Comparison of ENCODE assay signal across 9 mouse cellular contexts in genomic region chr2:131056191-131056590, GRCm38 (mm10). TPM values are rescaled to one million over a fixed set of nuclear protein-coding genes. Genes with fewer than 3 reads are reported as not detected.
DNase-seq lines count a peak whose midpoint lies in the region; ATAC-seq and TF ChIP-seq lines count a peak whose summit lies in the region.
"Had no signal": no experiment of that assay in that cellular context is flagged by ENCODE, and none has a peak within 500 bp of the region (broad histone marks: within the 10 kb centered on the region; RNA-seq: fewer than 3 reads in every experiment).

No protein-coding gene starts in this region.

- 2% methylated on average over 10 of the region's 10 CpGs for WGBS in forebrain, embryonic 11.5 days
- 4% methylated on average over 10 of the region's 10 CpGs for WGBS in forebrain, embryonic 15.5 days
- whole genome bisulfite sequencing in forebrain, embryonic 14.5 days: 2% methylated on average over 10 of the region's 10 CpGs
- WGBS in midbrain, postnatal 0 days: 3% methylated on average over 10 of the region's 10 CpGs

- H3K4me3 ChIP-seq in forebrain, embryonic 11.5 days (ENCODE audit: low read depth, low read length): no peak overlapping the region
- H3K4me3 ChIP-seq in forebrain, embryonic 15.5 days: no peak overlapping the region
- no peak overlapping the region for H3K4me3 ChIP-seq in MEL (ENCODE audit: control insufficient read depth in 1 of 2, insufficient read depth in 1 of 2, low read depth in 2 of 2, low read length in 2 of 2)
- H3K4me3 ChIP-seq in forebrain, embryonic 14.5 days (ENCODE audit: low read depth, low read length): no peak overlapping the region
- H3K4me3 ChIP-seq in midbrain, postnatal 0 days (ENCODE audit: low read depth, low read length): no peak overlapping the region

- H3K27me3 ChIP-seq in forebrain, embryonic 11.5 days (ENCODE audit: control insufficient read depth, insufficient read depth, low read length): peaks cover 41% of the 10 kb centered on the region
- H3K27me3 ChIP-seq in forebrain, embryonic 15.5 days: peaks cover 44% of the 10 kb centered on the region
- H3K27me3 ChIP-seq in MEL (ENCODE audit: control insufficient read depth in 1 of 2, insufficient read depth in 2 of 2, low read length in 2 of 2): no peaks in the 10 kb centered on the region
- peaks cover 40% of the 10 kb centered on the region for H3K27me3 ChIP-seq in forebrain, embryonic 14.5 days (replicated peaks; ENCODE audit: control insufficient read depth, insufficient read depth, low read length)
- peaks cover 41% of the 10 kb centered on the region for H3K27me3 ChIP-seq in midbrain, postnatal 0 days (ENCODE audit: insufficient read depth, low read length)

- H3K36me3 ChIP-seq in forebrain, embryonic 11.5 days (ENCODE audit: control insufficient read depth, insufficient read depth, low read length): no peaks in the 10 kb centered on the region
- no peaks in the 10 kb centered on the region for H3K36me3 ChIP-seq in forebrain, embryonic 15.5 days
- no peaks in the 10 kb centered on the region for H3K36me3 ChIP-seq in MEL (ENCODE audit: control insufficient read depth in 1 of 2, insufficient read depth in 2 of 2, low read length in 2 of 2)
- H3K36me3 ChIP-seq in forebrain, embryonic 14.5 days (ENCODE audit: control insufficient read depth, insufficient read depth, low read length): no peaks in the 10 kb centered on the region
- H3K36me3 ChIP-seq in midbrain, postnatal 0 days (ENCODE audit: insufficient read depth, low read length): no peaks in the 10 kb centered on the region

- H3K4me2 ChIP-seq in forebrain, embryonic 11.5 days (ENCODE audit: low read depth, low read length, severe bottlenecking): peak overlapping the region; percentile 18; the same call in 1 of the 2 replicates
- H3K4me2 ChIP-seq in forebrain, embryonic 15.5 days (replicated peaks): no peak overlapping the region
- H3K4me2 ChIP-seq in forebrain, embryonic 14.5 days (ENCODE audit: low read length): no peak overlapping the region
- H3K4me2 ChIP-seq in midbrain, postnatal 0 days (ENCODE audit: low read depth, low read length, poor library complexity, severe bottlenecking): peak overlapping the region; percentile 29; the same call in 1 of the 2 replicates

- H3K27ac ChIP-seq in forebrain, embryonic 11.5 days (ENCODE audit: low read depth, low read length): no peak overlapping the region
- H3K27ac ChIP-seq in forebrain, embryonic 15.5 days (replicated peaks): no peak overlapping the region
- H3K27ac ChIP-seq in MEL (ENCODE audit: control insufficient read depth, low read depth, low read length): no peak overlapping the region
- H3K27ac ChIP-seq in forebrain, embryonic 14.5 days (ENCODE audit: low read depth, low read length): no peak overlapping the region
- no peak overlapping the region for H3K27ac ChIP-seq in midbrain, postnatal 0 days (ENCODE audit: low read depth, low read length)
- H3K27ac ChIP-seq: macrophage had no signal

- H3K79me2 ChIP-seq in MEL (ENCODE audit: control insufficient read depth, insufficient read depth, low read length, poor library complexity): no peaks in the 10 kb centered on the region

- DNase-seq in forebrain, embryonic 11.5 days (ENCODE audit: low spot score): peak; percentile 69
- peak; percentile 25 for DNase-seq in MEL (ENCODE audit: low read depth, low spot score)
- peak; percentile 46 for DNase-seq in forebrain, embryonic 14.5 days (ENCODE audit: low spot score)
- DNase-seq in kidney, postnatal 4 days: peak; percentile 48 to 63
- peak; percentile 65 for DNase-seq in midbrain, postnatal 0 days (ENCODE audit: low spot score)
- no peak for DNase-seq in cerebellum, adult 9-10 months
- DNase-seq in cerebellum, adult 18-20 months: no peak

- H3K9me3 ChIP-seq in forebrain, embryonic 11.5 days (ENCODE audit: control insufficient read depth, low read length): no peaks in the 10 kb centered on the region
- no peaks in the 10 kb centered on the region for H3K9me3 ChIP-seq in forebrain, embryonic 15.5 days
- no peaks in the 10 kb centered on the region for H3K9me3 ChIP-seq in MEL (replicated peaks; ENCODE audit: insufficient read depth, low read length)
- no peaks in the 10 kb centered on the region for H3K9me3 ChIP-seq in forebrain, embryonic 14.5 days (replicated peaks; ENCODE audit: control insufficient read depth, low read length)
- H3K9me3 ChIP-seq in midbrain, postnatal 0 days (ENCODE audit: low read length): no peaks in the 10 kb centered on the region

- peaks cover 12% of the 10 kb centered on the region; the same call in 1 of the 2 replicates for H3K4me1 ChIP-seq in forebrain, embryonic 11.5 days (replicated peaks; ENCODE audit: control insufficient read depth, insufficient read depth, low read length)
- H3K4me1 ChIP-seq in forebrain, embryonic 15.5 days: peaks cover 15% of the 10 kb centered on the region
- peaks cover 0 to 4% of the 10 kb centered on the region in 2 experiments; a peak in 1 of 4 replicates for H3K4me1 ChIP-seq in MEL (ENCODE audit: control insufficient read depth in 1 of 2, insufficient read depth in 2 of 2, low read length in 2 of 2)
- H3K4me1 ChIP-seq in forebrain, embryonic 14.5 days (ENCODE audit: control insufficient read depth, insufficient read depth, low read length): peaks cover 3% of the 10 kb centered on the region; the same call in 1 of the 2 replicates
- peaks cover 10% of the 10 kb centered on the region; the same call in 1 of the 2 replicates for H3K4me1 ChIP-seq in midbrain, postnatal 0 days (ENCODE audit: insufficient read depth, low read length)

- no peak for TF ChIP-seq POLR2A in MEL (IDR thresholded peaks at IDR 0.05; ENCODE audit: control insufficient read depth in 1 of 2, insufficient read depth in 1 of 2, low read depth in 1 of 2, low read length in 2 of 2, poor library complexity in 1 of 2)

- ATAC-seq in forebrain, embryonic 11.5 days (replicated peaks; ENCODE audit: low FRiP score): peak; percentile 28
- ATAC-seq in forebrain, embryonic 15.5 days (replicated peaks): no peak
- ATAC-seq in forebrain, embryonic 14.5 days: peak; percentile 58; the same call in 1 of the 2 replicates
- ATAC-seq in midbrain, postnatal 0 days (ENCODE audit: low FRiP score): peak; percentile 42; the same call in 1 of the 2 replicates

- peak; percentile 21 for TF ChIP-seq RAD21 in MEL (IDR thresholded peaks at IDR 0.05; ENCODE audit: low read depth, low read length)

- TF ChIP-seq EP300 in MEL (IDR thresholded peaks at IDR 0.05; ENCODE audit: low read depth in 1 of 2, low read length in 2 of 2): no peak

- H3K9ac ChIP-seq in forebrain, embryonic 11.5 days (ENCODE audit: low read length): no peak overlapping the region
- no peak overlapping the region for H3K9ac ChIP-seq in forebrain, embryonic 15.5 days (replicated peaks)
- no peak overlapping the region for H3K9ac ChIP-seq in MEL (ENCODE audit: control insufficient read depth, low read depth, low read length, poor library complexity, severe bottlenecking)
- no peak overlapping the region for H3K9ac ChIP-seq in forebrain, embryonic 14.5 days (ENCODE audit: low read length)
- no peak overlapping the region for H3K9ac ChIP-seq in midbrain, postnatal 0 days (replicated peaks; ENCODE audit: low read length, poor library complexity, severe bottlenecking)

- peak in 1 of 3 experiments; percentile 24; a peak in 2 of 6 replicates for TF ChIP-seq CTCF in MEL (IDR thresholded peaks at IDR 0.05 in 2 of 3, conservative IDR thresholded peaks at IDR 0.05 in 1 of 3; ENCODE audit: control insufficient read depth in 1 of 3, insufficient read depth in 1 of 3, low read depth in 2 of 3, low read length in 3 of 3, poor library complexity in 1 of 3, severe bottlenecking in 1 of 3)
- TF ChIP-seq CTCF in midbrain, postnatal 0 days (IDR thresholded peaks at IDR 0.05): peak; percentile 78

TF ChIP-seq in MEL, 35 proteins besides CTCF, POLR2A, EP300 and RAD21:
- TF ChIP-seq SMC3 (IDR thresholded peaks at IDR 0.05; ENCODE audit: low read depth, low read length) (peak; percentile 27), TAL1 (IDR thresholded peaks at IDR 0.05; ENCODE audit: low read length) (no peak)

RNA-seq across cellular contexts. Expression of gene Adam33, which starts 7.4 kb away (rescaled TPM):
- polyA plus RNA-seq in forebrain, embryonic 11.5 days (2014; fragmentation: Nextera tagmentation; extraction: Ambion mirVana): 0.36 and 0.95 TPM in 2 replicates
- polyA plus RNA-seq in forebrain, embryonic 15.5 days (2015; fragmentation: Nextera tagmentation; extraction: Ambion mirVana): 0.60 and 0.70 TPM in 2 replicates
- total RNA-seq in MEL (2012; rRNA removed): 0.12 TPM in 1 of 2 replicates, not detected in the other
- polyA plus RNA-seq in MEL (2012; ENCODE audit: insufficient read depth in 1 of 2, insufficient read length in 2 of 2, low read depth in 1 of 2, low replicate concordance in 2 of 2, missing spikeins in 1 of 2): under 1 TPM in 1 of 2 experiments, not detected in 1; 0.28 TPM
- polyA plus RNA-seq in forebrain, embryonic 14.5 days (2014; fragmentation: Nextera tagmentation; extraction: Ambion mirVana): 0.52 and 0.79 TPM in 2 replicates
- 0.57 and 1.4 TPM in 2 replicates for total RNA-seq in midbrain, postnatal 0 days (2014; rRNA removed)
- 2.1 TPM in 2 replicates for polyA plus RNA-seq in midbrain, postnatal 0 days (2015; fragmentation: Nextera tagmentation; extraction: Ambion mirVana)

RNA-seq across cellular contexts. Expression of gene Gfra4, which starts 13.3 kb away (rescaled TPM):
- polyA plus RNA-seq in forebrain, embryonic 11.5 days (2014; fragmentation: Nextera tagmentation; extraction: Ambion mirVana): 3.4 and 4.0 TPM in 2 replicates
- polyA plus RNA-seq in forebrain, embryonic 15.5 days (2015; fragmentation: Nextera tagmentation; extraction: Ambion mirVana): 30.0 and 30.9 TPM in 2 replicates
- 0.10 TPM in 1 of 2 replicates, not detected in the other for total RNA-seq in MEL (2012; rRNA removed)
- not detected for polyA plus RNA-seq in MEL (2012; ENCODE audit: insufficient read depth in 1 of 2, insufficient read length in 2 of 2, low read depth in 1 of 2, low replicate concordance in 2 of 2, missing spikeins in 1 of 2)
- polyA plus RNA-seq in forebrain, embryonic 14.5 days (2014; fragmentation: Nextera tagmentation; extraction: Ambion mirVana): 30.6 and 33.6 TPM in 2 replicates
- total RNA-seq in midbrain, postnatal 0 days (2014; rRNA removed): 56.3 and 68.6 TPM in 2 replicates
- polyA plus RNA-seq in midbrain, postnatal 0 days (2015; fragmentation: Nextera tagmentation; extraction: Ambion mirVana): 57.9 and 62.2 TPM in 2 replicates

RNA-seq across cellular contexts. Expression of gene Siglec1, which starts 30.4 kb away (rescaled TPM):
- polyA plus RNA-seq in forebrain, embryonic 11.5 days (2014; fragmentation: Nextera tagmentation; extraction: Ambion mirVana): 0.13 and 0.36 TPM in 2 replicates
- 0.19 and 0.24 TPM in 2 replicates for polyA plus RNA-seq in forebrain, embryonic 15.5 days (2015; fragmentation: Nextera tagmentation; extraction: Ambion mirVana)
- total RNA-seq in MEL (2012; rRNA removed): 0.04 TPM in 1 of 2 replicates, not detected in the other
- polyA plus RNA-seq in MEL (2012; ENCODE audit: insufficient read depth in 1 of 2, insufficient read length in 2 of 2, low read depth in 1 of 2, low replicate concordance in 2 of 2, missing spikeins in 1 of 2): under 1 TPM in 1 of 2 experiments, not detected in 1; 0.07 TPM
- 0.10 and 0.25 TPM in 2 replicates for polyA plus RNA-seq in forebrain, embryonic 14.5 days (2014; fragmentation: Nextera tagmentation; extraction: Ambion mirVana)
- 1.4 and 1.9 TPM in 2 replicates for total RNA-seq in midbrain, postnatal 0 days (2014; rRNA removed)
- polyA plus RNA-seq in midbrain, postnatal 0 days (2015; fragmentation: Nextera tagmentation; extraction: Ambion mirVana): 0.22 and 0.27 TPM in 2 replicates

Comparison
In these comparisons a context has a peak if more than half of its experiments do, and no peak if none do; other contexts are left out.
1. H3K4me2 ChIP-seq: peak in forebrain, embryonic 11.5 days (single experiment) and midbrain, postnatal 0 days (single experiment); none in forebrain, embryonic 15.5 days (single experiment) and forebrain, embryonic 14.5 days (single experiment).
2. DNase-seq: peak in forebrain, embryonic 11.5 days (single experiment), MEL (single experiment), forebrain, embryonic 14.5 days (single experiment), kidney, postnatal 4 days (2 of 2) and midbrain, postnatal 0 days (single experiment); none in cerebellum, adult 9-10 months (single experiment) and cerebellum, adult 18-20 months (0 of 2).